Mouse (Mus musculus) cerebellum, adult 11-12 months (tissue): ENCODE data around the gene Art3.

Experiments
- DNase-seq: peaks from one replicate; pipeline ENCODE4 v3.0.0; 2022

Gene Art3

GRCm38 (mm10) chr5:92383747-92384146 is 52.1 kb downstream of the Art3 start:
- no peak for DNase-seq

DNA sequence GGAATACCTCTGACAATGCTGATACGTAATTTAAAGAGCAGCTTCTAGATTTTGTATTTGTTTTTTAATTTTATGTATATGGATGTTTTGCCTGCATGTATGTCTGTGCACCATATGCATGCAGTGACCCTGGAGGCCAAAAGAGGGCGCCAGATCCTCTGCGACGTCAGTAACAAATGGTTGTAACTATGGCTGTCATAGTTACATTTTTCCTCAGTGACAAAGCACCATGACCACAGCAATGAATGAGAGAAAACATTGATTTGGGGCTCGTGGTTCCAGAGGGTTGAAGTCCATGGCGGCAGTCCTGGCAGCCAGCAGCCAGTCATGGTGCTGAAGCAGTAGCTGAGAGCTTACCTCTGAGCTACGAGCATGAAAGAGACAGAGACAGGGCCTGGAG is 53.2 kb downstream of the Art3 start:
- no peak for DNase-seq

- DNase-seq: no peak
Measured at GRCm38 (mm10) chr5:92386102-92386501, 54.5 kb downstream of the Art3 start.

DNA sequence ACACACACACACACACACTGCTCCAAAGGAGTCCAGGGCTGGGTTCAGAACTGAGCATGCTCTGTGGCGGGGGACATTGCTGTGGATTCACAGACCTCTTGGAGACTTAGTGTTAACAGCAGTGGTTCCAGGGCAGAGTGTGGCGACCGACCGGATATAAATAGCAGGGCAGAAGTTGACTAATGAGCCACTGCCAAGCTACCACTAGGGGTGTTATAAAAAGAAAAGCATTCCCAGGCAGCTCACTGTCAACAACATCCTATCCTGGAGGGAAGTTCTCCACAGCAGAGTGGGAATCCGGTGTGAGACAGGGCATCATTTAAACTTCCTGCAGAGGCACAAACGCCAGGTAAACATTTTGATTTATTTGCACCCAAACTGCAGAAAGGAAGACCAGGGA is 55.0 kb downstream of the Art3 start:
- DNase-seq: no peak

DNA sequence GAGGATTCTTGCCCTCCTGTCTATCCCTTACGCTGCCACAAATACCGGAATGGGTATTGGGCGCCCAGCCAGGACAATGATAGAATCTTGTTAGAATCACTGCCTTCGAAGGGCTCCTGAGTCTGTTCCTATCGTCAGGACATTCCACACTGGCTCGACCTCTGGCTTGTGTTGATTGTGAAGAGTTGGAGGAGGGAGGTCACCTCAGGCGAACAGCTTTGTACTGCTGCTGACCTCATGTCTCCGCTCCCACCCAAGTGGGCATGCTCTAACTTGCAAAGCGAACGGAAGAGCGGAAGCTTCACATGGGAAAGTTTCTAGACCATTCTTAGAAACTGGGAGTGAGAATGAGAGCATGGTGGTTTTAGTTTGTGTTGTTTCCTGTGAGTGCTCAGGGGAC is 55.8 kb downstream of the Art3 start:
- no peak for DNase-seq

- DNase-seq: no peak
Measured at GRCm38 (mm10) chr5:92389977-92390376, 58.4 kb downstream of the Art3 start.

DNA sequence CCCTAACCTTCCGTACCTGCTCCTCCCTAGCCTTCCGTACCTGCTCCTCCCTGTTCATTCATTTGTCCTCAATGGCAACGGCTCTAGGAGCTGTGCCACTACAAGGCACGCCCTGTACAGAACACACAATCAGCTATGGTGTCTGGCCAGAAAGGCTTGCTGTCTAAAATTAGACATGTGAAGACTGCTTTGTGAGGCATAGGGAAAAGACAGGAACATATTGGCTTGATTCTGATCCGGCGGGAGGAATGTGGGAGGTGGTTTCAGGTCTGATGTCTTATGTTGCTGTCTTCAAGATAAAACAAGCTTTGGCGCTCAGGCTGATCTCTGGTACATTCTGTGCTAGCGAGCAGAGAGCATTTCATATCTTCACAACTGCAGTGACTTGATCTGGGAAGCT is 59.0 kb downstream of the Art3 start:
- DNase-seq: no peak

GRCm38 (mm10) chr5:92392542-92392941 is 60.9 kb downstream of the Art3 start:
- no peak for DNase-seq

- no peak for DNase-seq
Measured at GRCm38 (mm10) chr5:92393863-92394262, 62.2 kb downstream of the Art3 start.

GRCm38 (mm10) chr5:92395764-92396163 is 64.1 kb downstream of the Art3 start:
- no peak for DNase-seq

- no peak for DNase-seq
Measured at GRCm38 (mm10) chr5:92396476-92396875, 64.8 kb downstream of the Art3 start.

DNA sequence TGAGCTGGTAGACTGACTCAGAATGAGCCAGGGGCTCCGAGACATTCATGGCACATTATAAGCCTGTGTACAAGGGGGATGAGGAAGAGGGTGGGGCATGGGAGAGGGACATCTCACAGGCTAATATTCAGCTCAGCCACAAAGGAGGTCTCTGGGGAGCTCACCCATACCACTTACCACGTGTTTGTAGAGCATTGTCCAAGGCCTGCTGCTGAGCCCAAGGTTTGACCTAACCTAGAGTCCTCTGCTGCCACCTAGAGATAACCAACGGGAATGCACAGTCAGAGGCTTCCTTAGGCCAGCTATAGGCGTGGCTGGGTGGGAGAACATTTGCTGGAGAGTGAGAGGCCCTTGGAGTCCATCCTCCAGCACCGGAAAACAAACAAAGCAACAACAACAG is 66.5 kb downstream of the Art3 start:
- DNase-seq: peak; percentile 31

DNA sequence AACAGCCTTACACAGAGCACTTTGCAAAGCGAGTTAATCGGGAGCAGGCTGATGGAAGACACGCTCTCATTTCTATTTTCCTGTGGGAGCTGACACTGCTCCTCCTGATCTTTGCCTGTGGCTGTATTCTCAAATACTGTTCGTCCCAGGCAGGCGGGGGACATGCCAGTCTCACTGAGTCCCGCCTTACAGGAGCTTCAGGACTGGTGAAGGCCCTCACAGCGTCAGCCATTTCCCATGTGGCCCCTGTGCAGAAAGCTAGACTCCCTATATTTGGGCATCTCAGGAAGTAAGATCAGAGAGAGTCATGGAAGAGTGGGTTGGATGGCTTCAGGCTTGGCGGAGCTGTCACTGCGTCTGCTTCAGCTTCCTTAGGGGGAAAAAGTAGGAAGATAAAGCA is 71.2 kb downstream of the Art3 start:
- no peak for DNase-seq

GRCm38 (mm10) chr5:92403562-92404399 is 72.2 kb downstream of the Art3 start:
- DNase-seq: no peak

DNA sequence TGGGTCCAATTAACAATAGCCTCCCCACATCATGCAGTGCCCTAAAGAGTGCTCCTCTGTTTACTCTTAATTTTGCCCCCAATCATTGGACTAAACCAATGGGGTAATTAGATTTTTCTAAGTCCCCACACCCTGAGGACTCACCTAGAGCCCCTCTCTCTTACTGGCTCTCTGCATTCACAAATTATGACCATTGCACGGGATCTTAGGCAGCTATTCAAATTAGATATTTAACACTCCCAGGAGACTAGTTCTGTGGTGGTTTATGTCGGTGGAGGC is 72.7 kb downstream of the Art3 start:
- DNase-seq: no peak

GRCm38 (mm10) chr5:92409361-92410155 is 77.9 kb downstream of the Art3 start:
- DNase-seq: no peak

DNA sequence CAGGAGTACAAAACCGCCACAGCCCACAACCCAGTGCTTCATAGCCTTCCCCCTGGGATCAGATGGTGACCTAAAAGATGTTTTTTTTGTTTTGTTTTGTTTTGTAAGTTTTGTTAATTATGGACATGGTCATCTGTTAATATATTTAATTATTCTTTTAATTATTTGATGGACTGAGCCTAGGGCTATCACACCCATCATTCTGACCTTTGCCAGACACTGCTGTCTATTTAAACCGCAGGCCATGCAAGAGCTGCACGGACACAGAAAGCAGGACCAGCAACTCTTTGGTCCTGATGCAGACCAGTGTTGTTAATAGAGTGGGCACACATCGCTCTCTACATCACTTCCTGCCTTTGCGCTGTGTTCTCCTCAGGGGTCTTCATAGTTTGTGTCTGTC is 78.9 kb downstream of the Art3 start:
- DNase-seq: no peak

DNA sequence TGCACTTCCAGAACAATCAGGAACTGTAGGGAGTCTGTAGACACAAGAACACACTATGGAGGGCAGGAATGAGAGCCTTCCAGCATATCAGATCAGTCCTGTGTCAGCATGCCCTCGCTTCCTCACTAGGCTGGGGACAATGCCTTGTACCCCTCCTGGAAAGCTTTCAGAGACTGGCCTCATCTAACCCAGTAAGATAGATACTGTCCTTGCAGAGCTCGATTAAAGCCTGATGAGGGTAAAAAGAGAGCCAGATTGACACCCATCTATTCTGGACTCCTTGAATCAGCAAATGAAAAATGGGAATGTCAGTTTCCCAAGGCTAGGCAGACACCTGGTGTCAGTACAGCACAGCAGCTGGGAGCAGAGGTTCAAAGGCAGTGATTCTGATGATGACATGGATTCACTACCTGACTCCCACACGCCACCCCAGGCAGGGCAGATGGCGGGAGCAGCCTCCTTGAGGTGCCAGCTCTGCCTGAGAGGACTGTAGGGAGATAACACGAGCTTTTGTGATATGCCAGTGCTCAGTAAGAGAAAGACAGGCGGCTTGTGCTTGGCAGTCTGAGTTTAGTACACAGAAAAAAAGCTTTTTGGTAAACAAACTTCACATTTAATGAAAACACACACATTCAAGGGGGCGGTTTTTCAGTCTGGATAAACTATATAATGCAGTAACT is 80.0 kb downstream of the Art3 start:
- no peak for DNase-seq

DNA sequence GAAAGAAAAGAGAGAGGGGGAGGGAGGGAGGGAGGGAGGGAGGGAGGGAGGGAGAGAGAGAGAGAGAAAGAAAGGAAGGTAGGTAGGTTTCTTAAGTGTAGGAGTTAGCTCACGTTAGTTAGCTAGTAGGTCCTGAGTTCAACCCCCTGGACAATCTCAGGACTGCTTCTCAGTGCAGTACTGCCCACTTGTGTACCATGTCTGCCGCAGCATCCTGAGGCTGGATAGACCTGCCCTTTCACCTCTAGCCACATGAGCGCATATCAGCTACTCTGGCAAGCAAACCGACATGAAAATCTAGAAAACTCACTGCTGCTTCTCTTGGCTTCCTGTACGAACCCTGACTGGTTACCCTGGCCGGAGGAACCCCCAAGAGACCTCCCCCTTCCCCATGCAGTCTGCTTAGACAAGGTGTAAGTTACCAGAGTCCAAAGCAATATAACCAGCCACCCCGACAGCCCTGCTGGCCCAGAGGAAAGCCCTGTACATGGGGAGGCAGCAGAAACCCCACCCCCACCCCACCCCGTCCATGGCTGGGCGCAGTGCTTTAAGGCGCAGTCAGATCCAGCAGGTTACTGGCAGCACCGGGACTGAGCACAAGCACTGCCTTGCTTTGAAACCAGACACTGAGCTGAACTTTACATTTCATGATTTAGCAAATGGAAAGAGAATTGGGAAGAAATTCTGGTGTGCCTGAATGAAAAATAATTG is 81.8 kb downstream of the Art3 start:
- DNase-seq: no peak

- no peak for DNase-seq
Measured at GRCm38 (mm10) chr5:92413982-92414375, 82.4 kb downstream of the Art3 start.

DNA sequence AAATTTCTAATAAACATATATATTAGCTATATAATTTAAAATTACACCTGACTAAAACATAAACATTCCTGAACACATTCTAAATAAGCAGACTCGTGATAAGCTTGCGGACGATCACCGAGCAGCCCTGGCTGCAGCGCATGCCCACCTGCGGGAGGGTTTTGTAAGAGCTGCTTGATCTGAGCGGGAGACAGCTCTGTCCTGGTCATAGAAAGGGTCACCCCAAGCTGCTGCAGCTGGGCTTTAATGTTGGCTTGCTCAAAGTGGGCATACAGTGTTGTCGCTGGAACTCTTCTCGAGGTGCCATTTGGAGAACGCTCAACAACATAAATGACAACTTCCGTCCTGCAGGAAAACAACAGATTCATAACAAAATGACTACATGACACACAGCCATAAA is 92.5 kb downstream of the Art3 start:
- no peak for DNase-seq

GRCm38 (mm10) chr5:92430723-92431122 is 99.1 kb downstream of the Art3 start:
- no peak for DNase-seq

GRCm38 (mm10) chr5:92431611-92432010 is 100.0 kb downstream of the Art3 start:
- no peak for DNase-seq
